Mouse (Mus musculus): ENCODE measurements at regions not wholly inside any gene's neighbourhood (a gene's known extent, or its start where the extent isn't known, plus 50 kb on each side); places are given as distances from the start of the nearest gene placed in this dataset.

DNA sequence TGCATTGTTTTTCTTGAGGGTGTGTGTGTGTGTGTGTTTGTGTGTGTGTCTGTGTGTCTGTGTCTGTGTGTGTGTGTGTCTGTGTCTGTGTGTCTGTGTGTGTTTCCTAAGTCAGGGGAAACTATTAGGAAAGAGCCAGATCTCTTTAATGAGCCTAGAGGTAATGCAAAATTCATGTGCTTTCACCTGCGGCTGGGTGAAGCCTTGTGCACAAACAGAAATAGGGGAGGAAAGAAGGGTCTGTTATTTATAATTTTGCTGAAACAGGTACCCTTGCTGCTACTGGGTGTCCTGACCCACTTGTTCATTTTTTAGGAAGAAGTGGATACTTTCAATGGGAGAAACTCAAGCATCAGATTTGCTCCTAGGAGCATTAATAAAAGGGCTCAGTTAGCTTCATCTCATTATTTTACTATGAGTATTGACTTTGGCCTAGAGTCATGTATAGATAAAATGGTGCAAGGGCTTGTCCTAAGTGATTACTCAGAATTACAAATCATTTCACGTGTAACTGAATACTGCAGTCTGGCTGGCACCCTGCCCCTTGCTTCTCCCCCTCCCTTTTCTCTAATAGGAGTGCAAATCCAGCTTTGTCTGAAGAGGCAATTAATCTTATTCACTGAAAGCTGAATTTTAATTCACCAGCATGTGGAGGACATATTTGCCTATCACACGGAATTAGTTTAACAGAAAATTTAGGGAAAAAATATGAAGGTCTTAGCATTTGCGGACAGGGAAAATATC, 401.7 kb upstream of the Dph6 start:
- Histone ChIP-seq H3K4me3 (no peak overlapping the region), H3K27me3 (ENCODE audit: insufficient read depth, poor library complexity, severe bottlenecking) (no peaks in the 10 kb centered on the region), H3K27ac (peak overlapping the region; percentile 45; the same call in 1 of the 2 replicates), H3K9me3 (no peaks in the 10 kb centered on the region), H3K36me3 (no peaks in the 10 kb centered on the region), H3K4me1 (replicated peaks) (peaks cover 7% of the 10 kb centered on the region; the same call in 1 of the 2 replicates)
- 72% methylated on average over 4 of the region's 4 CpGs for WGBS
- DNase-seq (ENCODE audit: low spot score): no peak

DNA sequence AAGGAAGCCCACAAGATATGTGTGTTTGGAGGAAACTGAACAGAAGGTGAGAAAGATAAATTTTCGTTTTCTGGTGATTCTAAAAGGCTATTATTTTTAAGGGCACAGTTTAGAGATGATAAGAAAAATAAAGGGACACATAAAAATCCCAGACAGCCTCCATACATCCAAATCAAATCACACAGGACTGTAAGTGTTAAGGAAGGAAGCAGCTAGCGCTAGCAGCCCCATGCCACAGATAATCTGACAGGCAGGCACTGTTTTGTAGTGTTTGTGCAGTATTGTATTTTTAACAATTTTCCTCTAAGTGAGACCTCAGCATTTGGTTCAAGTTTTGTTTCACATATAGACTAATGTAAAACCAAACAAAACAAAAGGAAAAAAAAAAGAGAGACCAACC, 402.4 kb upstream of the Dph6 start:
- peaks cover 7% of the 10 kb centered on the region; the same call in 1 of the 2 replicates for H3K4me1 ChIP-seq (replicated peaks)
- no peaks in the 10 kb centered on the region for H3K9me3 ChIP-seq
- no peak overlapping the region for H3K27ac ChIP-seq
- no peak overlapping the region for H3K4me3 ChIP-seq
- H3K27me3 ChIP-seq (ENCODE audit: insufficient read depth, poor library complexity, severe bottlenecking): no peaks in the 10 kb centered on the region
- WGBS: 87% methylated on average over 2 of the region's 2 CpGs
- no peak for DNase-seq (ENCODE audit: low spot score)
- no peaks in the 10 kb centered on the region for H3K36me3 ChIP-seq

DNA sequence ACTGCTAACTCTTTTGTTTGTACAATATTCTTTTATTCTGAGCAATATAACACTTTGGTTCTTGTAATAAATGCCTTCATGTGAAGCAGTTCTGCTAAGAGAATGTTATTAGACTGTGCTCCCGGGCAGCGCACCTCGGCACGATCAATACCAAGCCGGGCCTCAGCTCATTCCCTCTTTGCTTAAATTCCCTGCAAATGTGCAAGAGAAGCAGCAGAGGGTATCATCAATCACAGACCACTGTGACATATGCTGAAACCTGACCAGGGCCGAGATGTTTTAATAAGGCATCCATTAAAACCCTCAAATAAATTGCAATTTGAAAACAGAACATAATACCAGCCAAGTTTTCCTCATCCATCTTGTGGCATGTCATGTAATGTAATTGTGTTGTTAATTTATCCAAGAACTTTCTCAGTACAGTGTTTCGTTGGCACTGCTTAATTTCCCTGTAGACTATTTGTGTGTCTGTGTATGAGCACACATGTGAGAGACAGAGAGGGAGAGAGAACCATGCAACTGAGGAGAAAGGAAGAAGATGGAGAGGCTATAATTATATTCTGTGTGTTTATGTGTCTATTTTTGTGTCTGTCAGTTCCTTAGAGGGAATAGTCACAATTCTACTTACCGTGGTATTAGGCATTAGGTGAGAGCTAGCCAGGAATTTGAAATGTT, 412.9 kb upstream of the Dph6 start:
- H3K27me3 ChIP-seq (ENCODE audit: insufficient read depth, poor library complexity, severe bottlenecking): no peaks in the 10 kb centered on the region
- H3K4me3 ChIP-seq: no peak overlapping the region
- H3K4me1 ChIP-seq (replicated peaks): peaks cover 3% of the 10 kb centered on the region; the same call in 1 of the 2 replicates
- no peaks in the 10 kb centered on the region for H3K36me3 ChIP-seq
- peak; percentile 22 for DNase-seq (ENCODE audit: low spot score)
- H3K27ac ChIP-seq: peak overlapping the region; percentile 30; the same call in 1 of the 2 replicates
- WGBS: 66% methylated on average over 8 of the region's 8 CpGs
- H3K9me3 ChIP-seq: no peaks in the 10 kb centered on the region

- H3K36me3 ChIP-seq: no peaks in the 10 kb centered on the region
- WGBS: 79% methylated on average over 4 of the region's 4 CpGs
- no peak for DNase-seq (ENCODE audit: low spot score)
- H3K4me3 ChIP-seq: no peak overlapping the region
- H3K27ac ChIP-seq: no peak overlapping the region
- H3K9me3 ChIP-seq: no peaks in the 10 kb centered on the region
- peaks cover 3% of the 10 kb centered on the region; the same call in 1 of the 2 replicates for H3K4me1 ChIP-seq (replicated peaks)
- no peaks in the 10 kb centered on the region for H3K27me3 ChIP-seq (ENCODE audit: insufficient read depth, poor library complexity, severe bottlenecking)
Observed at GRCm38 (mm10) chr2:115069704-115070103, 414.9 kb upstream of the Dph6 start.

DNA sequence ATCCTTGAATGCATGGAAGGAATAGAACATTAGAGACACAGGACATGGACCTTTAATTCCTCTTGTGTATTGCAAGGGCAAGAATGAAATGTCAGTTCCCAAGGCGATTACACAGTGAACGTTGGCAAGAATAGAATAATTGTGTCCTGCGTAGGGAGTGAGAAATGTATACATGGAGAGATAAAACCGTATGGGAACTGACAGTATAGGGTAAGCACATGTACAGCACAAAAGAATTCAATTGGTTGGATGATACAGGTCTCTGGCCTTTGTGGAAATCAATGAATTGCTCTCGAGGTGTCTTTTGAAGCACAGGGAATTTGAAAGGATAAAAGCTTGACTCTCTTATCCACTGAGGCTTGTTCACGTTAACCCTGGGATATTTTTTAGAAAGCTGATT, 415.4 kb upstream of the Dph6 start:
- Histone ChIP-seq H3K36me3 (no peaks in the 10 kb centered on the region), H3K4me1 (replicated peaks) (peaks cover 3% of the 10 kb centered on the region; the same call in 1 of the 2 replicates), H3K4me3 (no peak overlapping the region), H3K27ac (no peak overlapping the region), H3K27me3 (ENCODE audit: insufficient read depth, poor library complexity, severe bottlenecking) (no peaks in the 10 kb centered on the region), H3K9me3 (no peaks in the 10 kb centered on the region)
- DNase-seq (ENCODE audit: low spot score): no peak
- WGBS: 76% methylated on average over 6 of the region's 6 CpGs

GRCm38 (mm10) chr2:115070666-115071065, 415.9 kb upstream of the Dph6 start:
- H3K36me3 ChIP-seq: no peaks in the 10 kb centered on the region
- no peak overlapping the region for H3K27ac ChIP-seq
- no peak for DNase-seq (ENCODE audit: low spot score)
- H3K27me3 ChIP-seq (ENCODE audit: insufficient read depth, poor library complexity, severe bottlenecking): no peaks in the 10 kb centered on the region
- 80% methylated on average over 3 of the region's 3 CpGs for WGBS
- no peak overlapping the region for H3K4me3 ChIP-seq
- H3K9me3 ChIP-seq: no peaks in the 10 kb centered on the region
- H3K4me1 ChIP-seq (replicated peaks): peaks cover 3% of the 10 kb centered on the region; the same call in 1 of the 2 replicates

DNA sequence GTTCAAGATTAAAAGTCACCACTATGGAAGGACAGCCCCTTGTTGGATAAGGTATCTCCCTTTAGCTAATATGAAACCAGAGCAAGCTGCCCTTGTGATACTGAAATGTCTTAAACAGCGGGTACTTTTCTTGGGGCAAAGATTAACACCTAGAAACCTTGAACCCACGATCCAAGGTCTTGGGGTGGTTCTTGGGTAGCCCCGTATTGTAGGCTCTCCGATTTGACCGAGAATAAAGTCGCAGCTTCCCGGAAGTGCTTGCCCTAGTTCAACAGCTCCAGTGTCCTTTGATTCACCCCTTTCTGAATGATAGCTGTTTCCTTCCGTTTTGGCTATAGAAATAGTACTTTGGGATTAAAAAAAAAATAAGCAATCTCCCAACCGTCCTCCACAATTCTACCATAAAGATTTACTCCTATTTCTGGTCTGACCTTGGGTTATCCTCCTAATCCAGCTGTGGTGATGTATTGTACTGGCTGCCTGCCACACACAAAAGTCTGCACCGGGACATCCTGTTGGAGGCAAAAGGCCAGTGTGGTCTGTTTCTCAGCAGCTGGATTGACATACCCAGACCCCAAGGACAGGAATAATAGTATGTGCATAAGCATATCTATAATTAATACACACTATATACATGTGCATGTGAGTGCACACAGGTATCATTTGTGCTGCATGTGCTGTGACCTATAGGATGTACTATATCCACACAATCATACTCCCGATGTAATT, 427.0 kb upstream of the Dph6 start:
- Histone ChIP-seq H3K9me3 (no peaks in the 10 kb centered on the region), H3K4me3 (no peak overlapping the region), H3K4me1 (replicated peaks) (no peaks in the 10 kb centered on the region), H3K27me3 (ENCODE audit: insufficient read depth, poor library complexity, severe bottlenecking) (no peaks in the 10 kb centered on the region), H3K27ac (no peak overlapping the region), H3K36me3 (no peaks in the 10 kb centered on the region)
- 87% methylated on average over 11 of the region's 11 CpGs for WGBS
- DNase-seq (ENCODE audit: low spot score): no peak

GRCm38 (mm10) chr2:115082292-115082809, 427.6 kb upstream of the Dph6 start:
- no peaks in the 10 kb centered on the region for H3K36me3 ChIP-seq
- no peaks in the 10 kb centered on the region for H3K27me3 ChIP-seq (ENCODE audit: insufficient read depth, poor library complexity, severe bottlenecking)
- no peaks in the 10 kb centered on the region for H3K9me3 ChIP-seq
- 83% methylated on average over 6 of the region's 6 CpGs for WGBS
- no peaks in the 10 kb centered on the region for H3K4me1 ChIP-seq (replicated peaks)
- DNase-seq (ENCODE audit: low spot score): no peak
- no peak overlapping the region for H3K4me3 ChIP-seq
- no peak overlapping the region for H3K27ac ChIP-seq

DNA sequence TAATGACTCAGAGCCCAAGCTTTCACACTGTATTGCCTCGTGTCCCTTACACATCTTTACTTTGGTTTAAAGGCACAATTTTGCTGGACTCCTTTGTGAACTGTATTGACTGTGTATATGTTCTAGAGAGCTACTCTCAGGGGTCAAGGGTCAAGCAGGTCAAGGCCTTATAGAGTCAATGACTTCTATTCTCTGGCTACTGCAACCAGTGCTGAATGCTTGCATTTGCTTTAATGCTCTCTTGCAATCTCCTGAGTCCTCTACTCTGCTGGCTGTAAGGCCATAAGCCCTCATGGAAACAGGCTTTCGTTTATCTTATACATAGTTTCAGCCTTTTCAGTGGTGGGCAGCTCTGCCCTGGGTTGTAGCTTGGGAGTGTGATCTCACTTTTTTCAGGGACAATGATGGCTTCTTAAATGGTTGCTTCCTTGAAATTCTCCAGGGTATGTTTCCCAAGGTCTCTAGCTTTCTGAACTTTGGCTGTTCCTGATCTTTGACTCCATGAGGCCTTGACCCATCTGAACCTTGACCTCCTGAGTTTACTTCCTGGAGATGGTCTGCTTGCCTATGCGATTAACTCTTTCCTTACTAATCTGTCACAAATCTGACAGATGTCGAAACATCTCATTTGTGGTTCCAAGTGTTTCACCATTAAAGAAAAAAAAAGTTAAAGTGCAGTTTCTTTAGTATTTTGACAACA, 433.8 kb upstream of the Dph6 start:
- no peaks in the 10 kb centered on the region for H3K9me3 ChIP-seq
- no peaks in the 10 kb centered on the region for H3K27me3 ChIP-seq (ENCODE audit: insufficient read depth, poor library complexity, severe bottlenecking)
- no peaks in the 10 kb centered on the region for H3K36me3 ChIP-seq
- peak; percentile 36 for DNase-seq (ENCODE audit: low spot score)
- WGBS: 49% methylated on average over 4 of the region's 4 CpGs
- peaks cover 6% of the 10 kb centered on the region; the same call in 1 of the 2 replicates for H3K4me1 ChIP-seq (replicated peaks)
- no peak overlapping the region for H3K4me3 ChIP-seq
- no peak overlapping the region for H3K27ac ChIP-seq

- no peaks in the 10 kb centered on the region for H3K27me3 ChIP-seq (ENCODE audit: insufficient read depth, poor library complexity, severe bottlenecking)
- H3K4me3 ChIP-seq: no peak overlapping the region
- WGBS: 74% methylated on average over 12 of the region's 12 CpGs
- DNase-seq (ENCODE audit: low spot score): no peak
- no peak overlapping the region for H3K27ac ChIP-seq
- peaks cover 6% of the 10 kb centered on the region; the same call in 1 of the 2 replicates for H3K4me1 ChIP-seq (replicated peaks)
- no peaks in the 10 kb centered on the region for H3K9me3 ChIP-seq
- no peaks in the 10 kb centered on the region for H3K36me3 ChIP-seq
Observed at GRCm38 (mm10) chr2:115090430-115091175, 435.8 kb upstream of the Dph6 start.

DNA sequence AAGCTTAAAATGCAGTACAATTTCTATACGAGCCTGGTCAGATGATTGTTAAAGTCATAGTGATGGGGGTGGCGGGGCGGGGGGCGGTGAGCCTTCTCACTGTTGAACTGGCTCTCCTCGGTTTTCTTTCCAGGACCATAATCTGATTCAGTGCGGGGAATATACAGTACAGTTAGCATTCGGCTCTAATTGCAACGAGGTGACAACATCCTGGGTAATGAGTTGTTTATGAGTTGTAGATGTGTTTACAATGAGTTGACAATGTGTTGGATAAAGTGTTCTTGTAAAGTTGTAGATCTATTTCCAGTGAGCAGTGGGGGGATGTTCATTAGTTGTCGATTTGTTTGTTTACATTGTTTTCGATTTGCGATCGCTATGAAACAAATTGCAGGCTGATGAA, 440.6 kb upstream of the Dph6 start:
- Histone ChIP-seq H3K36me3 (no peaks in the 10 kb centered on the region), H3K4me1 (replicated peaks) (no peaks in the 10 kb centered on the region), H3K4me3 (no peak overlapping the region), H3K27me3 (ENCODE audit: insufficient read depth, poor library complexity, severe bottlenecking) (no peaks in the 10 kb centered on the region), H3K9me3 (no peaks in the 10 kb centered on the region), H3K27ac (no peak overlapping the region)
- WGBS: 89% methylated on average over 12 of the region's 12 CpGs
- no peak for DNase-seq (ENCODE audit: low spot score)

DNA sequence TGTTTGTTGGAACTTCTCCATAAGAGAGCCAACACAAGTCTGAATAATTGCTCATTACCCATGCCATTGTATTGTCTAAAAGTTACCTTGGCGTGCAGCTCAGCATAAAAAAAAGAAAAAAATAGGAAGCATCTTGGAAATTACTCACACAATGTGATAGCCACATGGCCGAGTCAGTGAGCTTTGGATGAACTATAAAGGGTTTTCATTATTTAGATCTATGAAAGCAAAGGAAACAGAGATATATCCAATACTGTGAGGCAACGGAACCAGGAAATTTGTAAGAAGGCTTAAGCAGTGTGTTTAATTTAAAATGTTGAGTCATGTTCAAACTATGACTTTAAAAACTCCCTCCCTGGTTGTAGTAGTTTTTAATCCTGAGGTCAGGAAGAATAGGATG, 446.7 kb upstream of the Dph6 start:
- WGBS: 89% methylated on average over 3 of the region's 3 CpGs
- no peak for DNase-seq (ENCODE audit: low spot score)
- Histone ChIP-seq H3K27ac (no peak overlapping the region), H3K36me3 (no peaks in the 10 kb centered on the region), H3K4me3 (no peak overlapping the region), H3K9me3 (no peaks in the 10 kb centered on the region), H3K4me1 (replicated peaks) (no peaks in the 10 kb centered on the region), H3K27me3 (ENCODE audit: insufficient read depth, poor library complexity, severe bottlenecking) (no peaks in the 10 kb centered on the region)

Measured in hindbrain, embryonic 10.5 days (tissue).